Mouse (Mus musculus) embryo, embryonic 11 days (tissue): ENCODE results near the gene Ifna6.
"Not testable (repeated sequence)": the region's sequence is repeated elsewhere in the genome, so short reads cannot be mapped to it uniquely, and the experiment has no call there.

Experiments
- DNase-seq: peaks from one replicate; pipeline ENCODE4 v3.0.0-alpha.2; 2015

Gene Ifna6

GRCm38 (mm10) chr4:88827116-88827515 is at the start of gene Ifna6:
Gene Ifna6 (plus strand): TSS chr4:88827416.
- DNase-seq = not testable (repeated sequence)

GRCm38 (mm10) chr4:88779550-88779949 is 47.7 kb upstream of the Ifna6 start, which contains the start of gene Gm13272:
Gene Gm13272 (plus strand): TSS chr4:88779850.
- not testable (repeated sequence) for DNase-seq

GRCm38 (mm10) chr4:88780320-88780719 is 46.9 kb upstream of the Ifna6 start:
- DNase-seq = not testable (repeated sequence)

- DNase-seq = not testable (repeated sequence)
These were observed 45.4 kb upstream of the Ifna6 start, which contains the start of gene Ifnz for GRCm38 (mm10) chr4:88781831-88782230. Gene Ifnz (plus strand): TSS chr4:88782131.

- DNase-seq = not testable (repeated sequence)
These were observed 44.9 kb upstream of the Ifna6 start for GRCm38 (mm10) chr4:88782335-88782734.

GRCm38 (mm10) chr4:88785409-88785808 is 41.8 kb upstream of the Ifna6 start, which contains the start of gene Gm13276:
Gene Gm13276 (plus strand): TSS chr4:88785709.
- not testable (repeated sequence) for DNase-seq

GRCm38 (mm10) chr4:88788402-88788801 is 38.8 kb upstream of the Ifna6 start, which contains the start of gene Gm13277:
Gene Gm13277 (plus strand): TSS chr4:88788632.
- DNase-seq = not testable (repeated sequence)

- not testable (repeated sequence) for DNase-seq
These were observed 36.0 kb upstream of the Ifna6 start, which contains the start of gene Gm13278 for GRCm38 (mm10) chr4:88791250-88791649. Gene Gm13278 (plus strand): TSS chr4:88791550.

GRCm38 (mm10) chr4:88793936-88794675 is 33.1 kb upstream of the Ifna6 start, which contains the start of gene Gm13275:
Gene Gm13275 (plus strand): TSS chr4:88794487.
- not testable (repeated sequence) for DNase-seq

GRCm38 (mm10) chr4:88797097-88797496 is 30.1 kb upstream of the Ifna6 start, which contains the start of gene Gm13279:
Gene Gm13279 (plus strand): TSS chr4:88797397.
- not testable (repeated sequence) for DNase-seq

GRCm38 (mm10) chr4:88799365-88799764 is 27.9 kb upstream of the Ifna6 start, which contains the start of gene Gm13285:
Gene Gm13285 (plus strand): TSS chr4:88799665.
- DNase-seq = not testable (repeated sequence)

GRCm38 (mm10) chr4:88802954-88803353 is 24.3 kb upstream of the Ifna6 start, which contains the start of gene Gm13287:
Gene Gm13287 (plus strand): TSS chr4:88803254.
- DNase-seq = not testable (repeated sequence)

GRCm38 (mm10) chr4:88805231-88805630 is 22.0 kb upstream of the Ifna6 start, which contains the start of gene Gm13288:
Gene Gm13288 (plus strand): TSS chr4:88805531.
- not testable (repeated sequence) for DNase-seq

- not testable (repeated sequence) for DNase-seq
These were observed 21.5 kb upstream of the Ifna6 start for GRCm38 (mm10) chr4:88805761-88806160.

GRCm38 (mm10) chr4:88815928-88816327 is 11.3 kb upstream of the Ifna6 start, which contains the start of gene Ifna7:
Gene Ifna7 (plus strand): TSS chr4:88816228.
- no peak for DNase-seq

GRCm38 (mm10) chr4:88819659-88820058 is 7.6 kb upstream of the Ifna6 start, which contains the start of gene Ifna11:
Gene Ifna11 (plus strand): TSS chr4:88819959.
- no peak for DNase-seq

- DNase-seq = peak; percentile 37
These were observed 4.2 kb upstream of the Ifna6 start for GRCm38 (mm10) chr4:88822995-88823394.

- peak; percentile 39 for DNase-seq
These were observed 3.3 kb downstream of the Ifna6 start for GRCm38 (mm10) chr4:88830523-88830922.

- not testable (repeated sequence) for DNase-seq
These were observed 8.0 kb downstream of the Ifna6 start, which contains the start of gene Ifna5 for GRCm38 (mm10) chr4:88835225-88835624. Gene Ifna5 (plus strand): TSS chr4:88835525.

GRCm38 (mm10) chr4:88838828-88839227 is 11.6 kb downstream of the Ifna6 start:
- DNase-seq = peak; percentile 28

GRCm38 (mm10) chr4:88840058-88840457 is 12.8 kb downstream of the Ifna6 start:
- DNase-seq = no peak

GRCm38 (mm10) chr4:88841438-88841911 is 14.3 kb downstream of the Ifna6 start, which contains the start of gene Ifna4:
Gene Ifna4 (plus strand): TSS chr4:88841861.
- no peak for DNase-seq

- no peak for DNase-seq
These were observed 18.1 kb downstream of the Ifna6 start for GRCm38 (mm10) chr4:88845334-88845733.
